Mouse (Mus musculus): Measurements from ENCODE around the gene Notum.

The Notum gene

GRCm38 (mm10) chr11:120661076-120661460 is at the start of gene Notum:
Gene Notum, minus strand, starts transcription at chr11:120661175.
- DNase-seq (ENCODE audit: low spot score in 2 of 2), result no peak

GRCm38 (mm10) chr11:120710672-120711071 is 49.7 kb upstream of the Notum start:
- no peak for DNase-seq (ENCODE audit: low spot score in 2 of 2)

GRCm38 (mm10) chr11:120709551-120709950 is 48.6 kb upstream of the Notum start:
- no peak for DNase-seq (ENCODE audit: low spot score in 2 of 2)

GRCm38 (mm10) chr11:120707969-120708368 is 47.0 kb upstream of the Notum start:
- no peak for DNase-seq (ENCODE audit: low spot score in 2 of 2)

GRCm38 (mm10) chr11:120707225-120707624 is 46.2 kb upstream of the Notum start:
- no peak for DNase-seq (ENCODE audit: low spot score in 2 of 2)

GRCm38 (mm10) chr11:120706120-120706519 is 45.1 kb upstream of the Notum start:
- no peak for DNase-seq (ENCODE audit: low spot score in 2 of 2)

GRCm38 (mm10) chr11:120704486-120705325 is 43.7 kb upstream of the Notum start:
- no peak for DNase-seq (ENCODE audit: low spot score in 2 of 2)

GRCm38 (mm10) chr11:120703696-120704454 is 42.9 kb upstream of the Notum start:
- no peak for DNase-seq (ENCODE audit: low spot score in 2 of 2)

- DNase-seq (ENCODE audit: low spot score in 2 of 2), result no peak
These were observed 36.8 kb upstream of the Notum start for GRCm38 (mm10) chr11:120697741-120698140.

- no peak for DNase-seq (ENCODE audit: low spot score in 2 of 2)
These were observed 35.6 kb upstream of the Notum start for GRCm38 (mm10) chr11:120696568-120696967.

GRCm38 (mm10) chr11:120695641-120696040 is 34.7 kb upstream of the Notum start:
- DNase-seq (ENCODE audit: low spot score in 2 of 2), result no peak

GRCm38 (mm10) chr11:120695184-120695583 is 34.2 kb upstream of the Notum start:
- DNase-seq (ENCODE audit: low spot score in 2 of 2), result no peak

GRCm38 (mm10) chr11:120693461-120693860 is 32.5 kb upstream of the Notum start:
- no peak for DNase-seq (ENCODE audit: low spot score in 2 of 2)

- no peak for DNase-seq (ENCODE audit: low spot score in 2 of 2)
These were observed 31.6 kb upstream of the Notum start for GRCm38 (mm10) chr11:120692471-120693011.

- no peak for DNase-seq (ENCODE audit: low spot score in 2 of 2)
These were observed 28.4 kb upstream of the Notum start for GRCm38 (mm10) chr11:120689365-120689764.

- no peak for DNase-seq (ENCODE audit: low spot score in 2 of 2)
These were observed 25.8 kb upstream of the Notum start for GRCm38 (mm10) chr11:120686650-120687272.

GRCm38 (mm10) chr11:120684660-120685059 is 23.7 kb upstream of the Notum start:
- DNase-seq (ENCODE audit: low spot score in 2 of 2), result no peak

GRCm38 (mm10) chr11:120684086-120684485 is 23.1 kb upstream of the Notum start:
- no peak for DNase-seq (ENCODE audit: low spot score in 2 of 2)

GRCm38 (mm10) chr11:120683536-120683935 is 22.6 kb upstream of the Notum start:
- no peak for DNase-seq (ENCODE audit: low spot score in 2 of 2)

GRCm38 (mm10) chr11:120682683-120683082 is 21.7 kb upstream of the Notum start:
- DNase-seq (ENCODE audit: low spot score in 2 of 2), result no peak

- DNase-seq (ENCODE audit: low spot score in 2 of 2), result peak; percentile 18 to 26
These were observed 18.9 kb upstream of the Notum start for GRCm38 (mm10) chr11:120679909-120680308.

- DNase-seq (ENCODE audit: low spot score in 2 of 2), result no peak
These were observed 16.0 kb upstream of the Notum start for GRCm38 (mm10) chr11:120676951-120677350.
